Mouse (Mus musculus): ENCODE data around the gene Eps8.

GRCm38 (mm10) chr6:137492582-137492981 is 162.1 kb downstream of the Eps8 start:
- TF ChIP-seq CTCF (IDR thresholded peaks at IDR 0.05; ENCODE audit: borderline replicate concordance, insufficient read depth, low read depth, low read length), result no peak
- TF ChIP-seq POLR2A (IDR thresholded peaks at IDR 0.05; ENCODE audit: borderline replicate concordance, insufficient read depth, low read length), result no peak
